Mouse (Mus musculus) limb, embryonic 11.5 days (tissue): ENCODE results near the gene Zfp46. TPM values are rescaled to one million over a fixed set of nuclear protein-coding genes. Genes with fewer than 3 reads are reported as not detected.

Experiments used
- ATAC-seq: fragments of 200-750 bp; cut with Nextera tagmentation; 2 replicates; pipeline ENCODE4 v1.8.0; 2017; ENCODE audit warnings: low read depth; ENCODE audit not compliant: insufficient number of reproducible peaks, low FRiP score, low TSS enrichment
- DNase-seq: peaks from one replicate; pipeline ENCODE4 v3.0.0-alpha.2; 2015; ENCODE audit warnings: low spot score
- H3K27ac ChIP-seq: fragments of 300-500 bp; sonication (generic); replicated peaks from 2 replicates; pipeline ENCODE4 v1.5.1; 2014; ENCODE audit warnings: low read depth, mild to moderate bottlenecking, low read length
- H3K27me3 ChIP-seq: fragments of 300-500 bp; sonication (generic); 2 replicates; pipeline ENCODE4 v1.6.1; 2014; ENCODE audit warnings: mild to moderate bottlenecking, low read length, mixed read lengths; ENCODE audit not compliant: control insufficient read depth, insufficient read depth
- H3K36me3 ChIP-seq: fragments of 300-500 bp; sonication (generic); 2 replicates; pipeline ENCODE4 v1.6.1; 2014; ENCODE audit warnings: mild to moderate bottlenecking, low read length, moderate library complexity, mixed read lengths; ENCODE audit not compliant: control insufficient read depth, insufficient read depth
- H3K4me1 ChIP-seq: fragments of 300-500 bp; sonication (generic); 2 replicates; pipeline ENCODE4 v1.6.1; 2014; ENCODE audit warnings: low read length, mixed read lengths; ENCODE audit not compliant: control insufficient read depth, insufficient read depth
- H3K4me2 ChIP-seq: fragments of 300-500 bp; sonication (generic); 2 replicates; pipeline ENCODE4 v1.6.1; 2014; ENCODE audit warnings: low read depth, mild to moderate bottlenecking, moderate library complexity; ENCODE audit not compliant: severe bottlenecking
- H3K4me3 ChIP-seq: fragments of 300-500 bp; sonication (generic); 2 replicates; pipeline ENCODE4 v1.5.1; 2014; ENCODE audit warnings: low read depth, low read length
- H3K9ac ChIP-seq: fragments of 300-500 bp; sonication (generic); 2 replicates; pipeline ENCODE4 v1.6.1; 2014; ENCODE audit warnings: mild to moderate bottlenecking, low read length
- H3K9me3 ChIP-seq: fragments of 300-500 bp; sonication (generic); 2 replicates; pipeline ENCODE4 v1.6.1; 2016; ENCODE audit warnings: low read length; ENCODE audit not compliant: control insufficient read depth
- WGBS: fragments of 180-500 bp; shearing (Covaris S2); extraction: QIAGEN DNeasy Blood & Tissue Kit; methylation state at CpG from one replicate; pipeline ENCODE4 v1.1.7; 2014; 5-methylcytosine and 5-hydroxymethylcytosine counted together
- polyA plus RNA-seq: library from polyadenylated mRNA; unstranded; fragments of >200 nt; fragmentation: Nextera tagmentation; extraction: Ambion mirVana; gene quantifications from 2 replicates; pipeline ENCODE4 v1.2.1, GENCODE M21; 2014

Gene Zfp46
- polyA plus RNA-seq, 1 experiment from 2014 or later = 25.3 TPM

GRCm38 (mm10) chr4:136331709-136332108, 47.2 kb downstream of the Zfp46 start:
- H3K36me3 ChIP-seq = peaks cover 23% of the 10 kb centered on the region
- H3K4me1 ChIP-seq = no peaks in the 10 kb centered on the region
- no peak overlapping the region for H3K27ac ChIP-seq
- H3K27me3 ChIP-seq = no peaks in the 10 kb centered on the region
- DNase-seq (no peak), ATAC-seq (no peak)
- no peak overlapping the region for H3K4me3 ChIP-seq
- 98% methylated on average over 3 of the region's 3 CpGs for WGBS
- no peak overlapping the region for H3K9ac ChIP-seq
- no peaks in the 10 kb centered on the region for H3K9me3 ChIP-seq
- H3K4me2 ChIP-seq = no peak overlapping the region

GRCm38 (mm10) chr4:136333191-136333590, 48.7 kb downstream of the Zfp46 start:
- Histone ChIP-seq H3K4me3 (no peak overlapping the region), H3K36me3 (peaks cover 25% of the 10 kb centered on the region), H3K9ac (no peak overlapping the region), H3K27me3 (no peaks in the 10 kb centered on the region), H3K9me3 (no peaks in the 10 kb centered on the region), H3K4me1 (no peaks in the 10 kb centered on the region), H3K4me2 (no peak overlapping the region), H3K27ac (no peak overlapping the region)
- no peak for DNase-seq
- 91% methylated on average over 3 of the region's 3 CpGs for WGBS
- ATAC-seq = no peak

GRCm38 (mm10) chr4:136335065-136335464, 50.6 kb downstream of the Zfp46 start:
- peaks cover 19% of the 10 kb centered on the region; the same call in 1 of the 2 replicates for H3K36me3 ChIP-seq
- H3K27ac ChIP-seq = no peak overlapping the region
- H3K4me3 ChIP-seq = no peak overlapping the region
- 88% methylated on average over 2 of the region's 2 CpGs for WGBS
- H3K9me3 ChIP-seq = no peaks in the 10 kb centered on the region
- H3K4me2 ChIP-seq = no peak overlapping the region
- H3K27me3 ChIP-seq = no peaks in the 10 kb centered on the region
- no peaks in the 10 kb centered on the region for H3K4me1 ChIP-seq
- ATAC-seq (no peak), DNase-seq (no peak)
- no peak overlapping the region for H3K9ac ChIP-seq

GRCm38 (mm10) chr4:136337129-136337528, 52.6 kb downstream of the Zfp46 start:
- no peak overlapping the region for H3K4me2 ChIP-seq
- DNase-seq (no peak), ATAC-seq (no peak)
- no peak overlapping the region for H3K9ac ChIP-seq
- peaks cover 18% of the 10 kb centered on the region; the same call in 1 of the 2 replicates for H3K36me3 ChIP-seq
- no peak overlapping the region for H3K27ac ChIP-seq
- H3K4me1 ChIP-seq = no peaks in the 10 kb centered on the region
- no peak overlapping the region for H3K4me3 ChIP-seq
- no peaks in the 10 kb centered on the region for H3K9me3 ChIP-seq
- WGBS = 69% methylated on average over 4 of the region's 4 CpGs
- no peaks in the 10 kb centered on the region for H3K27me3 ChIP-seq

Other genes with a start within 250 kb of the Zfp46 start
- 529 and 535 TPM in 2 replicates for gene Rpl11, start 231.3 kb upstream of the Zfp46 start, polyA plus RNA-seq
- gene Id3, start 141.2 kb upstream of the Zfp46 start, polyA plus RNA-seq = 534 and 581 TPM in 2 replicates
- gene E2f2, start 112.3 kb upstream of the Zfp46 start, polyA plus RNA-seq = 4.7 and 5.7 TPM in 2 replicates
- 3.0 and 3.2 TPM in 2 replicates for gene Asap3, start 78.3 kb upstream of the Zfp46 start, polyA plus RNA-seq
- gene Tcea3, start 37.0 kb upstream of the Zfp46 start, polyA plus RNA-seq = 3.1 and 3.8 TPM in 2 replicates
- 192 and 196 TPM in 2 replicates for gene Hnrnpr, start 26.3 kb downstream of the Zfp46 start, polyA plus RNA-seq
- gene Htr1d, start 138.8 kb downstream of the Zfp46 start, polyA plus RNA-seq = 0.15 TPM in 1 of 2 replicates, not detected in the other
- gene 6030445D17Rik, start 177.6 kb downstream of the Zfp46 start, polyA plus RNA-seq = 0.08 and 0.10 TPM in 2 replicates
- gene Luzp1, start 185.1 kb downstream of the Zfp46 start, polyA plus RNA-seq = 134 and 137 TPM in 2 replicates